Mouse (Mus musculus) thymus, postnatal 10 days (tissue): ENCODE measurements at regions not wholly inside any gene's neighbourhood (a gene's known extent, or its start where the extent isn't known, plus 50 kb on each side); places are given as distances from the start of the nearest gene placed in this dataset.

Experiments used
- DNase-seq, 2 experiments: peaks; one replicate each; pipeline ENCODE4 v3.0.0; 2021; ENCODE audit warnings: low spot score in 2 of 2

GRCm38 (mm10) chr8:33997676-33998075 lies 113.9 kb downstream of the Gm10131 start:
- no peak for DNase-seq

GRCm38 (mm10) chr8:33992946-33993345 lies 118.6 kb downstream of the Gm10131 start:
- no peak for DNase-seq

GRCm38 (mm10) chr8:33991917-33992875 lies 119.3 kb downstream of the Gm10131 start:
- no peak for DNase-seq

GRCm38 (mm10) chr8:33991165-33991916 lies 120.2 kb downstream of the Gm10131 start:
- no peak for DNase-seq

GRCm38 (mm10) chr8:33990039-33990438 lies 121.5 kb downstream of the Gm10131 start:
- DNase-seq = peak in 1 of 2 experiments; percentile 10

- no peak for DNase-seq
Observed at GRCm38 (mm10) chr8:33987755-33988104, 123.8 kb downstream of the Gm10131 start.

GRCm38 (mm10) chr8:33987091-33987754 lies 124.3 kb downstream of the Gm10131 start:
- DNase-seq = no peak

GRCm38 (mm10) chr8:33986657-33987056 lies 124.9 kb downstream of the Gm10131 start:
- no peak for DNase-seq

- DNase-seq = peak in 1 of 2 experiments; percentile 12
Observed at GRCm38 (mm10) chr8:33985430-33985977, 126.0 kb downstream of the Gm10131 start.

- DNase-seq = peak in 1 of 2 experiments; percentile 26
Observed at GRCm38 (mm10) chr8:33981629-33982028, 129.9 kb downstream of the Gm10131 start.

GRCm38 (mm10) chr8:33980999-33981398 lies 130.5 kb downstream of the Gm10131 start:
- no peak for DNase-seq
